Mouse (Mus musculus) stomach, embryonic 15.5 days (tissue): ENCODE measurements around the gene Dad1. TPM values are rescaled to one million over a fixed set of nuclear protein-coding genes. Genes with fewer than 3 reads are reported as not detected.

Experiments
- ATAC-seq: fragments of 200-750 bp; cut with Nextera tagmentation; 2 replicates; pipeline ENCODE4 v1.8.0; 2017; ENCODE audit warnings: low read depth, moderate number of reproducible peaks, moderate TSS enrichment; ENCODE audit not compliant: insufficient read depth, low FRiP score
- H3K27ac ChIP-seq: fragments of 300-500 bp; sonication (generic); 2 replicates; pipeline ENCODE4 v1.5.1; 2015; ENCODE audit warnings: mild to moderate bottlenecking, inconsistent platforms
- H3K27me3 ChIP-seq: fragments of 300-500 bp; sonication (generic); replicated peaks from 2 replicates; pipeline ENCODE4 v1.6.1; 2015; ENCODE audit warnings: inconsistent platforms
- H3K36me3 ChIP-seq: fragments of 300-500 bp; sonication (generic); 2 replicates; pipeline ENCODE4 v1.6.1; 2015; ENCODE audit warnings: inconsistent platforms
- H3K4me1 ChIP-seq: fragments of 300-500 bp; sonication (generic); 2 replicates; pipeline ENCODE4 v1.6.1; 2015; ENCODE audit warnings: inconsistent platforms
- H3K4me2 ChIP-seq: fragments of 300-500 bp; sonication (generic); 2 replicates; pipeline ENCODE4 v1.6.1; 2015; ENCODE audit warnings: mild to moderate bottlenecking, inconsistent platforms
- H3K4me3 ChIP-seq: fragments of 300-500 bp; sonication (generic); replicated peaks from 2 replicates; pipeline ENCODE4 v1.5.1; 2015; ENCODE audit warnings: inconsistent platforms
- H3K9ac ChIP-seq: fragments of 300-500 bp; sonication (generic); 2 replicates; pipeline ENCODE4 v1.6.1; 2015; ENCODE audit warnings: inconsistent platforms
- H3K9me3 ChIP-seq: fragments of 300-500 bp; sonication (generic); 2 replicates; pipeline ENCODE4 v1.6.1; 2016; ENCODE audit warnings: inconsistent platforms
- WGBS: fragments of 180-500 bp; shearing (Covaris S2); methylation state at CpG from one replicate; pipeline ENCODE4 v1.1.7; 2015; 5-methylcytosine and 5-hydroxymethylcytosine counted together
- polyA plus RNA-seq: library from polyadenylated mRNA; unstranded; fragments of >200 nt; fragmentation: Nextera tagmentation; extraction: Ambion mirVana; gene quantifications from 2 replicates; pipeline ENCODE4 v1.2.1, GENCODE M21; 2015

Gene Dad1
- polyA plus RNA-seq, 1 experiment from 2014 or later, result 436 TPM

- Histone ChIP-seq H3K36me3 (no peaks in the 10 kb centered on the region), H3K9ac (no peak overlapping the region), H3K27me3 (no peaks in the 10 kb centered on the region), H3K4me3 (no peak overlapping the region), H3K4me1 (peaks cover 2% of the 10 kb centered on the region), H3K9me3 (no peaks in the 10 kb centered on the region), H3K27ac (no peak overlapping the region), H3K4me2 (no peak overlapping the region)
- no peak for ATAC-seq
- WGBS, result 89% methylated on average over 8 of the region's 8 CpGs
Measured at GRCm38 (mm10) chr14:54211199-54211598, 42.7 kb downstream of the Dad1 start.

- H3K9ac ChIP-seq, result no peak overlapping the region
- no peak overlapping the region for H3K4me2 ChIP-seq
- no peak overlapping the region for H3K27ac ChIP-seq
- ATAC-seq, result no peak
- 86% methylated on average over 2 of the region's 2 CpGs for WGBS
- peaks cover 3% of the 10 kb centered on the region for H3K4me1 ChIP-seq
- H3K36me3 ChIP-seq, result no peaks in the 10 kb centered on the region
- H3K4me3 ChIP-seq, result no peak overlapping the region
- H3K27me3 ChIP-seq, result no peaks in the 10 kb centered on the region
- no peaks in the 10 kb centered on the region for H3K9me3 ChIP-seq
Measured at GRCm38 (mm10) chr14:54210401-54210800, 43.5 kb downstream of the Dad1 start.

GRCm38 (mm10) chr14:54209932-54210331 is 44.0 kb downstream of the Dad1 start:
- Histone ChIP-seq H3K9me3 (no peaks in the 10 kb centered on the region), H3K27me3 (no peaks in the 10 kb centered on the region), H3K9ac (no peak overlapping the region), H3K27ac (no peak overlapping the region), H3K4me2 (no peak overlapping the region), H3K4me3 (no peak overlapping the region), H3K4me1 (peaks cover 3% of the 10 kb centered on the region), H3K36me3 (no peaks in the 10 kb centered on the region)
- WGBS, result 67% methylated on average over 5 of the region's 5 CpGs
- no peak for ATAC-seq

- ATAC-seq, result no peak
- Histone ChIP-seq H3K9ac (no peak overlapping the region), H3K27me3 (no peaks in the 10 kb centered on the region), H3K27ac (no peak overlapping the region), H3K9me3 (no peaks in the 10 kb centered on the region), H3K4me3 (no peak overlapping the region), H3K4me1 (peaks cover 3% of the 10 kb centered on the region), H3K4me2 (no peak overlapping the region), H3K36me3 (no peaks in the 10 kb centered on the region)
- WGBS, result 81% methylated on average over 6 of the region's 6 CpGs
Measured at GRCm38 (mm10) chr14:54208741-54209140, 45.2 kb downstream of the Dad1 start.

GRCm38 (mm10) chr14:54207924-54208323 is 46.0 kb downstream of the Dad1 start:
- no peak for ATAC-seq
- Histone ChIP-seq H3K27me3 (no peaks in the 10 kb centered on the region), H3K27ac (no peak overlapping the region), H3K4me3 (no peak overlapping the region), H3K4me2 (no peak overlapping the region), H3K9ac (no peak overlapping the region), H3K36me3 (no peaks in the 10 kb centered on the region), H3K9me3 (no peaks in the 10 kb centered on the region), H3K4me1 (peaks cover 3% of the 10 kb centered on the region)
- 73% methylated on average over 5 of the region's 5 CpGs for WGBS

GRCm38 (mm10) chr14:54206750-54207550 is 47.0 kb downstream of the Dad1 start:
- Histone ChIP-seq H3K27ac (no peak overlapping the region), H3K36me3 (no peaks in the 10 kb centered on the region), H3K4me2 (no peak overlapping the region), H3K9ac (no peak overlapping the region), H3K4me1 (peaks cover 3% of the 10 kb centered on the region), H3K27me3 (no peaks in the 10 kb centered on the region), H3K9me3 (no peaks in the 10 kb centered on the region), H3K4me3 (no peak overlapping the region)
- 38% methylated on average over 15 of the region's 15 CpGs for WGBS
- no peak for ATAC-seq

GRCm38 (mm10) chr14:54206309-54206708 is 47.6 kb downstream of the Dad1 start:
- Histone ChIP-seq H3K9ac (no peak overlapping the region), H3K4me3 (no peak overlapping the region), H3K27ac (no peak overlapping the region), H3K36me3 (no peaks in the 10 kb centered on the region), H3K4me2 (no peak overlapping the region), H3K27me3 (no peaks in the 10 kb centered on the region), H3K4me1 (peaks cover 3% of the 10 kb centered on the region), H3K9me3 (no peaks in the 10 kb centered on the region)
- ATAC-seq, result no peak
- 73% methylated on average over 5 of the region's 5 CpGs for WGBS

GRCm38 (mm10) chr14:54205904-54206303 is 48.0 kb downstream of the Dad1 start:
- Histone ChIP-seq H3K4me1 (peaks cover 3% of the 10 kb centered on the region), H3K9ac (no peak overlapping the region), H3K4me3 (no peak overlapping the region), H3K9me3 (no peaks in the 10 kb centered on the region), H3K27ac (peak overlapping the region; percentile 14; the same call in 1 of the 2 replicates), H3K27me3 (no peaks in the 10 kb centered on the region), H3K4me2 (no peak overlapping the region), H3K36me3 (no peaks in the 10 kb centered on the region)
- no peak for ATAC-seq
- 40% methylated on average over 6 of the region's 6 CpGs for WGBS

- Histone ChIP-seq H3K4me3 (no peak overlapping the region), H3K36me3 (no peaks in the 10 kb centered on the region), H3K27ac (no peak overlapping the region), H3K9ac (no peak overlapping the region), H3K9me3 (no peaks in the 10 kb centered on the region), H3K4me2 (no peak overlapping the region), H3K4me1 (peaks cover 3% of the 10 kb centered on the region), H3K27me3 (no peaks in the 10 kb centered on the region)
- no peak for ATAC-seq
- 74% methylated on average over 4 of the region's 4 CpGs for WGBS
Measured at GRCm38 (mm10) chr14:54204786-54205185, 49.1 kb downstream of the Dad1 start.

- H3K9me3 ChIP-seq, result no peaks in the 10 kb centered on the region
- peaks cover 3% of the 10 kb centered on the region for H3K4me1 ChIP-seq
- H3K4me3 ChIP-seq, result no peak overlapping the region
- H3K27me3 ChIP-seq, result no peaks in the 10 kb centered on the region
- no peak overlapping the region for H3K27ac ChIP-seq
- peak; percentile 84 for ATAC-seq
- H3K4me2 ChIP-seq, result no peak overlapping the region
- H3K36me3 ChIP-seq, result no peaks in the 10 kb centered on the region
- WGBS, result 66% methylated on average over 8 of the region's 8 CpGs
- H3K9ac ChIP-seq, result no peak overlapping the region
Measured at GRCm38 (mm10) chr14:54204311-54204710, 49.6 kb downstream of the Dad1 start.

- H3K4me1 ChIP-seq, result peaks cover 3% of the 10 kb centered on the region
- H3K4me3 ChIP-seq, result no peak overlapping the region
- no peak for ATAC-seq
- no peak overlapping the region for H3K27ac ChIP-seq
- 92% methylated on average over 10 of the region's 10 CpGs for WGBS
- H3K4me2 ChIP-seq, result no peak overlapping the region
- H3K36me3 ChIP-seq, result no peaks in the 10 kb centered on the region
- H3K27me3 ChIP-seq, result no peaks in the 10 kb centered on the region
- H3K9ac ChIP-seq, result no peak overlapping the region
- no peaks in the 10 kb centered on the region for H3K9me3 ChIP-seq
Measured at GRCm38 (mm10) chr14:54203776-54204175, 50.1 kb downstream of the Dad1 start.

GRCm38 (mm10) chr14:54203207-54203606 is 50.7 kb downstream of the Dad1 start:
- Histone ChIP-seq H3K27ac (no peak overlapping the region), H3K36me3 (no peaks in the 10 kb centered on the region), H3K4me2 (no peak overlapping the region), H3K9ac (no peak overlapping the region), H3K9me3 (no peaks in the 10 kb centered on the region), H3K4me1 (peaks cover 3% of the 10 kb centered on the region), H3K27me3 (no peaks in the 10 kb centered on the region), H3K4me3 (no peak overlapping the region)
- ATAC-seq, result no peak
- WGBS, result 86% methylated on average over 6 of the region's 6 CpGs

GRCm38 (mm10) chr14:54200363-54200762 is 53.5 kb downstream of the Dad1 start:
- H3K4me1 ChIP-seq, result no peaks in the 10 kb centered on the region
- H3K9ac ChIP-seq, result no peak overlapping the region
- no peak overlapping the region for H3K4me2 ChIP-seq
- no peaks in the 10 kb centered on the region for H3K9me3 ChIP-seq
- no peak for ATAC-seq
- H3K36me3 ChIP-seq, result no peaks in the 10 kb centered on the region
- no peaks in the 10 kb centered on the region for H3K27me3 ChIP-seq
- no peak overlapping the region for H3K4me3 ChIP-seq
- 71% methylated on average over 8 of the region's 8 CpGs for WGBS
- no peak overlapping the region for H3K27ac ChIP-seq
